In genomic region chr4:149774094-149774470, GRCm38 (mm10) we compare ENCODE assay signal across 7 mouse cellular contexts. TPM values are rescaled to one million over a fixed set of nuclear protein-coding genes. Genes with fewer than 3 reads are reported as not detected.
A peak's percentile ranks its signal among the peaks of the same experiment; 100 is the strongest.
DNase-seq lines count a peak whose midpoint lies in the region; ATAC-seq and TF ChIP-seq lines count a peak whose summit lies in the region.

Gene Slc25a33, minus strand, starts transcription at chr4:149774277.

- peak; percentile 98 for DNase-seq in adrenal gland, postnatal 14 days
- peak; percentile 96 for DNase-seq in embryonic facial prominence, embryonic 11.5 days (ENCODE audit: low spot score)
- DNase-seq in heart, adult 11 months, result peak; percentile 100
- DNase-seq in kidney, adult 18-20 months, result peak; percentile 97
- peak; percentile 81 to 94 for DNase-seq in spleen, adult 2 months (ENCODE audit: low read depth in 1 of 2, low spot score in 2 of 2)

- peak within 1 kb of the TSS; percentile 86 for H3K9ac ChIP-seq in embryonic facial prominence, embryonic 11.5 days (replicated peaks; ENCODE audit: low read length)
- H3K9ac ChIP-seq in limb, embryonic 12.5 days (replicated peaks), result peak within 1 kb of the TSS; percentile 83
- H3K9ac ChIP-seq in midbrain, embryonic 15.5 days, result peak within 1 kb of the TSS; percentile 89

- H3K36me3 ChIP-seq in embryonic facial prominence, embryonic 11.5 days (replicated peaks; ENCODE audit: control insufficient read depth, insufficient read depth, low read depth, low read length), result no peaks in the 10 kb centered on the region
- H3K36me3 ChIP-seq in limb, embryonic 12.5 days, result 0 out of 2 replicates have a peak, but pooled peaks cover 4% of the 10 kb centered on the region
- H3K36me3 ChIP-seq in midbrain, embryonic 15.5 days (replicated peaks), result no peaks in the 10 kb centered on the region
- no peaks in the 10 kb centered on the region for H3K36me3 ChIP-seq in spleen, adult 2 months (ENCODE audit: control insufficient read depth, insufficient read depth, low read length)

- H3K4me3 ChIP-seq in embryonic facial prominence, embryonic 11.5 days (ENCODE audit: low read depth, low read length), result peak within 1 kb of the TSS; percentile 75
- H3K4me3 ChIP-seq in limb, embryonic 12.5 days (replicated peaks), result peak within 1 kb of the TSS; percentile 82
- peak within 1 kb of the TSS; percentile 79 for H3K4me3 ChIP-seq in midbrain, embryonic 15.5 days
- H3K4me3 ChIP-seq in spleen, adult 2 months (ENCODE audit: extremely low read depth, insufficient read depth, insufficient read length), result peak within 1 kb of the TSS; percentile 81

- peak within 1 kb of the TSS; percentile 99 for H3K4me2 ChIP-seq in embryonic facial prominence, embryonic 11.5 days (ENCODE audit: low read depth, low read length)
- H3K4me2 ChIP-seq in limb, embryonic 12.5 days, result peak within 1 kb of the TSS; percentile 98
- peak within 1 kb of the TSS; percentile 96 for H3K4me2 ChIP-seq in midbrain, embryonic 15.5 days

- no peaks in the 10 kb centered on the region for H3K4me1 ChIP-seq in embryonic facial prominence, embryonic 11.5 days (ENCODE audit: control insufficient read depth, insufficient read depth, low read length)
- peaks cover 14% of the 10 kb centered on the region for H3K4me1 ChIP-seq in limb, embryonic 12.5 days (replicated peaks)
- peaks cover 15% of the 10 kb centered on the region for H3K4me1 ChIP-seq in midbrain, embryonic 15.5 days
- no peaks in the 10 kb centered on the region; the same call in 1 of the 2 replicates for H3K4me1 ChIP-seq in spleen, adult 2 months (ENCODE audit: control insufficient read depth, insufficient read depth, insufficient read length)

- TF ChIP-seq CTCF in spleen, adult 2 months (IDR thresholded peaks at IDR 0.05; ENCODE audit: extremely low read depth, insufficient read depth, insufficient read length, insufficient replicate concordance), result no peak

- H3K27ac ChIP-seq in embryonic facial prominence, embryonic 11.5 days (replicated peaks; ENCODE audit: low read depth, low read length), result 0 out of 2 replicates have a peak within 1 kb of the TSS, but pooled peaks have one; percentile 56
- peak within 1 kb of the TSS; percentile 83 for H3K27ac ChIP-seq in limb, embryonic 12.5 days
- H3K27ac ChIP-seq in midbrain, embryonic 15.5 days, result peak within 1 kb of the TSS; percentile 84
- H3K27ac ChIP-seq in spleen, adult 2 months (ENCODE audit: insufficient read depth, low read length), result peak within 1 kb of the TSS; percentile 55; the same call in 1 of the 2 replicates

- no peaks in the 10 kb centered on the region for H3K9me3 ChIP-seq in embryonic facial prominence, embryonic 11.5 days (replicated peaks; ENCODE audit: control insufficient read depth, low read length)
- H3K9me3 ChIP-seq in limb, embryonic 12.5 days, result no peaks in the 10 kb centered on the region
- no peaks in the 10 kb centered on the region for H3K9me3 ChIP-seq in midbrain, embryonic 15.5 days

- H3K27me3 ChIP-seq in embryonic facial prominence, embryonic 11.5 days (ENCODE audit: control insufficient read depth, insufficient read depth, low read length), result no peaks in the 10 kb centered on the region
- H3K27me3 ChIP-seq in limb, embryonic 12.5 days, result peaks cover 7% of the 10 kb centered on the region; the same call in 1 of the 2 replicates
- H3K27me3 ChIP-seq in midbrain, embryonic 15.5 days (replicated peaks), result peaks cover 8% of the 10 kb centered on the region; the same call in 1 of the 2 replicates
- no peaks in the 10 kb centered on the region for H3K27me3 ChIP-seq in spleen, adult 2 months (ENCODE audit: control insufficient read depth, insufficient read depth, low read length)

- WGBS in embryonic facial prominence, embryonic 11.5 days, result 0% methylated on average over 49 of the region's 51 CpGs
- WGBS in limb, embryonic 12.5 days, result under 1% methylated on average over 51 of the region's 51 CpGs
- under 1% methylated on average over 51 of the region's 51 CpGs for WGBS in midbrain, embryonic 15.5 days
- under 1% methylated on average over 51 of the region's 51 CpGs for WGBS in spleen, adult 2 months

- TF ChIP-seq POLR2A in spleen, adult 2 months (IDR thresholded peaks at IDR 0.05; ENCODE audit: low read depth, low read length), result peak; percentile 82

- ATAC-seq in embryonic facial prominence, embryonic 11.5 days (replicated peaks; ENCODE audit: insufficient number of reproducible peaks, low FRiP score, low TSS enrichment, low read depth), result peak; percentile 93
- peak; percentile 94 for ATAC-seq in limb, embryonic 12.5 days (ENCODE audit: insufficient number of reproducible peaks, insufficient read depth, low FRiP score, low TSS enrichment, low read depth)
- peak; percentile 98 for ATAC-seq in midbrain, embryonic 15.5 days (replicated peaks)

RNA-seq across cellular contexts. Expression of gene Slc25a33, which starts in this region (rescaled TPM):
- total RNA-seq in adrenal gland, postnatal 14 days (2021), result 30.6 and 36.6 TPM in 2 replicates
- 18.4 and 20.1 TPM in 2 replicates for polyA plus RNA-seq in embryonic facial prominence, embryonic 11.5 days (2014; fragmentation: Nextera tagmentation; extraction: Ambion mirVana)
- 27.6 and 33.5 TPM in 2 replicates for polyA plus RNA-seq in limb, embryonic 12.5 days (2016; fragmentation: Nextera tagmentation; extraction: Ambion mirVana)
- 26.6 and 27.4 TPM in 2 replicates for polyA plus RNA-seq in midbrain, embryonic 15.5 days (2015; fragmentation: Nextera tagmentation; extraction: Ambion mirVana)
- polyA plus RNA-seq in spleen, adult 2 months (2012; rRNA removed), result 5.4 and 7.1 TPM in 2 replicates

Comparison
In these comparisons a context has a peak if more than half of its experiments do, and no peak if none do; other contexts are left out.
1. Peak in every context shown above with its lines: DNase-seq, ATAC-seq, H3K4me3 ChIP-seq and H3K27ac ChIP-seq.